Mouse (Mus musculus) CH12.LX (cell line): Measurements from ENCODE around the gene Slc44a4. TPM values are rescaled to one million over a fixed set of nuclear protein-coding genes. Genes with fewer than 3 reads are reported as not detected.

Experiments
- DNase-seq: peaks from one replicate; pipeline ENCODE4 v3.0.0-alpha.2; 2013; ENCODE audit errors: extremely low read depth
- H3K27ac ChIP-seq: 2 replicates; pipeline ENCODE4 v1.5.1; 2012; ENCODE audit warnings: low read depth, mild to moderate bottlenecking, control low read depth, moderate library complexity; ENCODE audit not compliant: insufficient read depth
- H3K27me3 ChIP-seq: replicated peaks from 2 replicates; pipeline ENCODE3; 2012; ENCODE audit warnings: inconsistent platforms
- H3K36me3 ChIP-seq, 2 experiments: replicated peaks in 1 of 2; 2 replicates each; pipeline versions ENCODE3 to v1.6.1; 2012; ENCODE audit warnings: inconsistent platforms in 1 of 2, low read length in 1 of 2, mild to moderate bottlenecking in 1 of 2, mixed read lengths in 1 of 2, moderate library complexity in 1 of 2; ENCODE audit not compliant: control insufficient read depth in 1 of 2, insufficient read depth in 1 of 2
- H3K4me1 ChIP-seq, 2 experiments: 2 replicates each; pipeline ENCODE4 v1.6.1; 2012; ENCODE audit warnings: inconsistent platforms in 1 of 2, moderate library complexity in 1 of 2; ENCODE audit not compliant: insufficient read depth in 2 of 2, control insufficient read depth in 1 of 2
- H3K4me2 ChIP-seq: 2 replicates; pipeline ENCODE4 v1.6.1; 2012; ENCODE audit warnings: low read depth, mild to moderate bottlenecking, control low read depth; ENCODE audit not compliant: poor library complexity, insufficient read depth, severe bottlenecking
- H3K4me3 ChIP-seq, 3 experiments: fragments of 150-350 bp in 1 of 3; sonication (generic) in 1 of 3; replicated peaks in 1 of 3; 2 replicates each; pipeline versions ENCODE3 to v1.5.1; 2011 to 2012; ENCODE audit warnings: low read depth in 2 of 3, low read length in 2 of 3, mild to moderate bottlenecking in 2 of 3, moderate library complexity in 2 of 3, control low read depth in 1 of 3, improper control_type of control experiment in 1 of 3, inconsistent platforms in 1 of 3, mixed read lengths in 1 of 3; ENCODE audit not compliant: poor library complexity in 1 of 3
- H3K79me2 ChIP-seq: replicated peaks from 2 replicates; pipeline ENCODE4 v1.6.1; 2012; ENCODE audit warnings: mild to moderate bottlenecking, moderate library complexity; ENCODE audit not compliant: control insufficient read depth, poor library complexity, insufficient read depth, severe bottlenecking; ENCODE audit errors: extremely low read depth
- H3K9ac ChIP-seq: 2 replicates; pipeline ENCODE4 v1.6.1; 2012; ENCODE audit warnings: low read depth, mild to moderate bottlenecking, control low read depth, moderate library complexity; ENCODE audit not compliant: insufficient read depth
- H3K9me3 ChIP-seq: replicated peaks from 2 replicates; pipeline ENCODE3; 2012; ENCODE audit warnings: low read length, inconsistent platforms, mixed read lengths
- CHD2 ChIP-seq: IDR thresholded peaks from 2 replicates; pipeline ENCODE4 v1.6.1; 2011; ENCODE audit warnings: low read length, improper control_type of control experiment
- CTCF ChIP-seq, 2 experiments: IDR thresholded peaks in 1 of 2; conservative IDR thresholded peaks in 1 of 2; 2 replicates each; pipeline ENCODE4 v1.5.1; 2011 to 2012; ENCODE audit warnings: low read depth in 2 of 2, low read length in 2 of 2, improper control_type of control experiment in 1 of 2, inconsistent platforms in 1 of 2, mild to moderate bottlenecking in 1 of 2, moderate library complexity in 1 of 2
- EP300 ChIP-seq: IDR thresholded peaks from 2 replicates; pipeline ENCODE4 v1.6.1; 2011; ENCODE audit warnings: low read length, improper control_type of control experiment
- GABPA ChIP-seq: IDR thresholded peaks from 2 replicates; pipeline ENCODE4 v1.6.1; 2012; ENCODE audit warnings: low read depth, low read length, improper control_type of control experiment, inconsistent platforms; ENCODE audit not compliant: insufficient replicate concordance
- IRF4 ChIP-seq: IDR thresholded peaks from 2 replicates; pipeline ENCODE4 v1.6.1; 2014; ENCODE audit warnings: low read depth, mild to moderate bottlenecking, inconsistent platforms, low read length, improper control_type of control experiment
- JUND ChIP-seq: conservative IDR thresholded peaks from 2 replicates; pipeline ENCODE4 v1.6.1; 2011; ENCODE audit warnings: low read depth, low read length, improper control_type of control experiment
- MAX ChIP-seq: IDR thresholded peaks from 2 replicates; pipeline ENCODE4 v1.6.1; 2011; ENCODE audit warnings: low read length, improper control_type of control experiment
- MEF2A ChIP-seq: IDR thresholded peaks from 2 replicates; pipeline ENCODE4 v1.6.1; 2014; ENCODE audit warnings: low read depth, mild to moderate bottlenecking, inconsistent platforms, low read length, improper control_type of control experiment, borderline replicate concordance
- MXI1 ChIP-seq: IDR thresholded peaks from 2 replicates; pipeline ENCODE4 v1.6.1; 2011; ENCODE audit warnings: mild to moderate bottlenecking, low read depth, low read length, improper control_type of control experiment
- NRF1 ChIP-seq: IDR thresholded peaks from 2 replicates; pipeline ENCODE4 v1.6.1; 2014; ENCODE audit warnings: low read depth, mild to moderate bottlenecking, inconsistent platforms, low read length, improper control_type of control experiment, moderate library complexity
- POLR2A ChIP-seq: IDR thresholded peaks from 2 replicates; pipeline ENCODE4 v1.6.1; 2011; ENCODE audit warnings: low read depth, mild to moderate bottlenecking, improper control_type of control experiment, low read length
- POLR2AphosphoS2 ChIP-seq: IDR thresholded peaks from 2 replicates; pipeline ENCODE4 v1.6.1; 2011; ENCODE audit warnings: low read depth, low read length, improper control_type of control experiment
- RAD21 ChIP-seq: IDR thresholded peaks from 2 replicates; pipeline ENCODE4 v1.6.1; 2011; ENCODE audit warnings: low read depth, mild to moderate bottlenecking, low read length, improper control_type of control experiment, moderate library complexity
- RCOR1 ChIP-seq: conservative IDR thresholded peaks from 2 replicates; pipeline ENCODE4 v1.6.1; 2012; ENCODE audit warnings: low read depth, mild to moderate bottlenecking, inconsistent platforms, low read length, improper control_type of control experiment
- SIN3A ChIP-seq: IDR thresholded peaks from 2 replicates; pipeline ENCODE4 v1.6.1; 2012; ENCODE audit warnings: low read length, improper control_type of control experiment, inconsistent platforms
- TBP ChIP-seq: conservative IDR thresholded peaks from 2 replicates; pipeline ENCODE4 v1.6.1; 2011; ENCODE audit warnings: low read depth, low read length, improper control_type of control experiment
- UBTF ChIP-seq: IDR thresholded peaks from 2 replicates; pipeline ENCODE4 v1.6.1; 2012; ENCODE audit warnings: low read depth, mild to moderate bottlenecking, inconsistent platforms, low read length, improper control_type of control experiment, moderate library complexity
- USF1 ChIP-seq: IDR thresholded peaks from 2 replicates; pipeline ENCODE4 v1.6.1; 2014; ENCODE audit warnings: low read depth, mild to moderate bottlenecking, inconsistent platforms, low read length, improper control_type of control experiment
- ZC3H11A ChIP-seq: IDR thresholded peaks from 2 replicates; pipeline ENCODE4 v1.6.1; 2012; ENCODE audit warnings: low read depth, mild to moderate bottlenecking, inconsistent platforms, low read length, improper control_type of control experiment
- ZNF384 ChIP-seq: IDR thresholded peaks from 2 replicates; pipeline ENCODE4 v1.6.1; 2012; ENCODE audit warnings: low read depth, low read length, improper control_type of control experiment, inconsistent platforms
- dilution Hi-C: fragments of 300-500 bp; cut with MboI; formaldehyde crosslinking; loops from 2 replicates; pipeline ENCODE4 v1.14.3; 2020; ENCODE audit warnings: low sequenced_read_pairs; ENCODE audit not compliant: extremely low pct_unique_long_range_greater_than_20kb, extremely low pct_ligation_motif_present
- in situ Hi-C: fragments of 300-500 bp; cut with MboI; formaldehyde crosslinking; loops from 3 replicates; pipeline ENCODE4 v1.14.3; 2019; ENCODE audit warnings: low sequenced_read_pairs, low pct_ligation_motif_present, low pct_unique_long_range_greater_than_20kb, mixed read lengths
- polyA plus RNA-seq: library from polyadenylated mRNA; unstranded; fragments of >175 nt; gene quantifications from 2 replicates; pipeline ENCODE4 v1.2.1, GENCODE M21; 2012; ENCODE audit warnings: low read depth; ENCODE audit not compliant: insufficient read length
- total RNA-seq, 2 experiments: library from RNA; depleted of rRNA; stranded (reverse); fragments of 300-350 nt in 1 of 2; fragments of >200 nt in 1 of 2; gene quantifications; 2 replicates each; pipeline ENCODE4 v1.2.3; 2012 to 2014

Gene Slc44a4
- total and polyA plus RNA-seq, 3 experiments = 0.55 to 1.4 (median 0.62) TPM

- TF ChIP-seq CTCF (conservative IDR thresholded peaks at IDR 0.05 in 1 of 2, IDR thresholded peaks at IDR 0.05 in 1 of 2; ENCODE audit: low read depth in 2 of 2, low read length in 2 of 2) (peak in 1 of 2 experiments; percentile 67; a peak in 2 of 4 replicates), IRF4 (peak; percentile 12; the same call in 1 of the 2 replicates), JUND (no peak), RCOR1 (no peak), ZC3H11A (no peak), MEF2A (no peak)
- TF ChIP-seq, all 38 proteins: peak for 7
Observed at GRCm38 (mm10) chr17:34915410-34915831, 1.2 kb downstream of the Slc44a4 start (continued).

- Histone ChIP-seq H3K36me3 (peaks cover 26 to 31% of the 10 kb centered on the region in 2 experiments), H3K9ac (no peak overlapping the region), H3K79me2 (no peaks in the 10 kb centered on the region), H3K4me1 (peaks cover 7 to 44% of the 10 kb centered on the region in 2 experiments; a peak in 3 of 4 replicates)
- TF ChIP-seq RAD21 (no peak), NRF1 (no peak)
- TF ChIP-seq, all 38 proteins: peak for 0
- H3K4me3 ChIP-seq = no peak overlapping the region
- DNase-seq = no peak
- in situ Hi-C loops = no loop called here
- H3K4me2 ChIP-seq = no peak overlapping the region
- no peak overlapping the region for H3K27ac ChIP-seq
- no peaks in the 10 kb centered on the region for H3K9me3 ChIP-seq
- dilution Hi-C loops = no loop called here
- no peaks in the 10 kb centered on the region for H3K27me3 ChIP-seq
Observed at GRCm38 (mm10) chr17:34916316-34916715, 2.0 kb downstream of the Slc44a4 start.

GRCm38 (mm10) chr17:34917188-34917587 is 2.9 kb downstream of the Slc44a4 start:
- Histone ChIP-seq H3K27me3 (no peaks in the 10 kb centered on the region), H3K9me3 (no peaks in the 10 kb centered on the region), H3K79me2 (no peaks in the 10 kb centered on the region), H3K4me3 (no peak overlapping the region), H3K27ac (no peak overlapping the region), H3K4me2 (no peak overlapping the region), H3K4me1 (peaks cover 3 to 36% of the 10 kb centered on the region in 2 experiments; a peak in 3 of 4 replicates), H3K36me3 (peaks cover 17 to 22% of the 10 kb centered on the region in 2 experiments), H3K9ac (no peak overlapping the region)
- no peak for DNase-seq
- TF ChIP-seq GABPA (no peak), SIN3A (no peak), POLR2A (no peak), EP300 (no peak), IRF4 (no peak), MAX (no peak), MEF2A (no peak), RCOR1 (no peak), RAD21 (no peak), CHD2 (no peak), TBP (no peak), USF1 (no peak), UBTF (no peak), MXI1 (no peak), ZNF384 (no peak), POLR2AphosphoS2 (no peak), CTCF (conservative IDR thresholded peaks at IDR 0.05 in 1 of 2, IDR thresholded peaks at IDR 0.05 in 1 of 2; ENCODE audit: low read depth in 2 of 2, low read length in 2 of 2) (no peak)
- in situ Hi-C loops = no loop called here
- dilution Hi-C loops = no loop called here
